Mouse (Mus musculus) ovary, postnatal 36 days (tissue): ENCODE results near the gene Isx.

ENCODE experiments used
- DNase-seq: peaks from one replicate; pipeline ENCODE4 v3.0.0; 2022; ENCODE audit warnings: low spot score, mixed read lengths

Isx gene

DNA sequence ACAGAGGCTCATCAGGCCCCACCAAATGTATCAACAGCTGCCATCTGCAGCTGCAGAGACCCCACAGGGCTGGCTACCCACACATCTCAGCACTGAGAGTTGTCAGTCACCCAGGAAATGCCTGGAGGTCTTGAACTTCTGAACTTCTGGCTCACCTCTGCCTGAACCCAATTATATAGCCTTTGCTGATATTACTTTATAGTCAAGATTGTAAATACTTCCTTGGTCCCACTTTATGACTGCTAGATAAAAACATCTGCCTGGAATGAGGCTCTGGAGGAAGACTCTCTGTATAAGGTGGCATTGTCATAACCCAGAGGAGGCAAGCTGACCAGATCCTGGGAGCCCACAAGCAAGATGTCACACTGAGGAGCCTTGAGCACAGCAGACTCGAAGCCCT, 28.8 kb downstream of the Isx start:
- DNase-seq, result no peak

DNA sequence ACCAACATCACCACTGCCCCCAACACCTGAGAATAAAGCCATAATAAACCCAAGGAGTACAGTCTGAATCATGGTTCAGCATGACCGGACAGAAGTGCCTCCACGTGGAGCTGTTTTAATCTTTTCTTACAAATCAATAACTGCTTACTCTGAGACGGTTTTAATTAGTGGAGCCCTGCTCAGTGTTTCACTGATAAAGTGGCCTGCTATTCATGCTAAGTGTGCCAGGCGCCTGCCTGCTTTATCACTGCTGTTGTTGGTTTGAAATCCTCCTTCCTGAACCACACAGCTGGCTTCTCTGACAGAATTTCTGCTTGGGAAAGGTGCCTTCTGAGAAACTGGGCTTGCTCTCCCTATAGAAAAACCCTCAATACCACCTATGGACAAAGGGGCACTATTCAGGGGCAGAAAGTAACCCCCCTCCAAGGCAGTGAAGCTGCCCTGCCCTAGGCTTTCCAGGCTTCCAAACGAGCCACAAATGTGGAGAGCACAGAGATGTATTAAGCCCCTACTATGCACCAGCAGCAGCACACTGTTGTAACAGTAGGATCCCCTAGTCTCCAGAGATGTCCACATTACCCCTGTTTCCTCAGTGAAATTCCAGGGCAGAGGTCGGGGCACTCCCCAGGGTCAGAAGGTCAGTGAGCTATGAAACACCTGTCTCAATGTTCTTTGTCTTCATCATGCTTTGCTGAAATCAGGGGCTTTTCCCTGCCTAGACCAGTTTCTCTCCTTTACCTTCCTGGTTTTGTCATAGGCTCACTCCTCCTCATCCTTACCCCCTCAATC, 30.3 kb downstream of the Isx start:
- DNase-seq, result no peak

DNA sequence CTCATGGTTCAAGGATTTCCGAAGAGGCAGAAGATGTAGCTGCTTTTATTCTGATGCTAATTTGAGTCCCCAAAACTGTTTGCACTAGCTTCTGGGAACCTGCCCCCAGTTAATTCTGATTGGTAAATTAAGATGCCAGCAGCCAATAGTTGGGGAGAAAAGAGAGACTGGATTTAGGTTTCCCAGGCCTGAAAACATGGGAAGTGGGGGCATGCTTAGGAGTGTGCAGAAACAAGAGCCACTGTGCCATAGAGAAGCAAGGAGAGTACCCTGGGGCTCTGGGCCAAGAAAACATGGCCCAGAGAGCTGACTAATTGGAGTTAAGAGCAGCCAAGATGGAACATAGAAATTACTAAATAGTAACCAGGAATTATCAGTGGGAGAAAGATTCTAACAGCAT, 33.4 kb downstream of the Isx start:
- no peak for DNase-seq

DNA sequence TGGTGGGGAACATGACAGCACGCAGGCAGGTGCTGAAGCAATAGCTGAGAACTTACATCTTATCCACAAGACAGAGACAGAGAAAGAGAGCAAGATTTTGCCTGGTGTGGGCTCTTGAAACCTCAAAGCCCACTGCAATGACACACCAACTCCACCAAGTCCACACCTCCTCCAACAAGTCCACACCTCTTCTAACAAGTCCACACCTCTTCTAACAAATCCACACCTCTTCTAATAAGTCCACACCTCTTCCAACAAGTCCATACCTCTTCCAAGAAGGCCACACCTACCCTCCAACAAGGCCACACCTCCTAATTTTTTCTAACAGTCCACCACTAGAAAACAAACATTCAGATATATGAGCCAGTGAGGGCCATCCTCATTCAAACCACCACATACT, 37.7 kb downstream of the Isx start:
- DNase-seq, result no peak

DNA sequence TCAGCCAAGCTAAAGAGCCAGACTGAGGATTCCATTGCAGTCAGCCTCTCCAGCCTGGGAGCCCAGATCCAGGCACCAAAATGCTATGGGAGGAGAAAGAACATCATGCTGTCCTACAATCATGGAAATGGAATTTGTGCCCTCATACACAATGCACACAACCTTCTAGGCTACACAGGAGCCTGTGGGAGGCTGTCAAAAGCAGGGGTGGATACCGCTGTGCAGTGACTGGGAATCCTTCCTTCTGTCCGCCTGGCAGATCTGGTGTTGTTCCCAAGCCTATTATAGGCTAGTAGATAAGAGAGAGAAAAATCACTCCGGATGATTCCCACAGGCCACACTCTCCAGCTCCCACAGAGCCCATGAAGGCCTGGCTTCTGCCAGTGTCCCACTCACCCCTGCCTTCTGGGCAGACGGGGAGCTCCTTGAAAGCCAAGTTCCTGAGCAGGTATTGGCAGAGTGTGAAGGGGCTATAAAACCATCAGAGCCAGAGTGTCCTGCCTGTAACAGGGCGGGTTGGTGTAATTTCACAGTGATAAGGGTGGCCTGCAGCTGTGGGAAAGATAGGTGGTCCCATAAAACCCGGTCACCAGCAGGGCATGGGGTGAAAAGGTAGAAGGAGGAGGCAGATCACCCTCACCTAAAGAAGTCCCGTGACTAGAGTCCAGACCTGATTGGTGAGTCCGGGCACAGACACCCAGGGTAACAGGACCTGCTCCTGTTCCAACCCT, 47.9 kb downstream of the Isx start:
- no peak for DNase-seq

DNA sequence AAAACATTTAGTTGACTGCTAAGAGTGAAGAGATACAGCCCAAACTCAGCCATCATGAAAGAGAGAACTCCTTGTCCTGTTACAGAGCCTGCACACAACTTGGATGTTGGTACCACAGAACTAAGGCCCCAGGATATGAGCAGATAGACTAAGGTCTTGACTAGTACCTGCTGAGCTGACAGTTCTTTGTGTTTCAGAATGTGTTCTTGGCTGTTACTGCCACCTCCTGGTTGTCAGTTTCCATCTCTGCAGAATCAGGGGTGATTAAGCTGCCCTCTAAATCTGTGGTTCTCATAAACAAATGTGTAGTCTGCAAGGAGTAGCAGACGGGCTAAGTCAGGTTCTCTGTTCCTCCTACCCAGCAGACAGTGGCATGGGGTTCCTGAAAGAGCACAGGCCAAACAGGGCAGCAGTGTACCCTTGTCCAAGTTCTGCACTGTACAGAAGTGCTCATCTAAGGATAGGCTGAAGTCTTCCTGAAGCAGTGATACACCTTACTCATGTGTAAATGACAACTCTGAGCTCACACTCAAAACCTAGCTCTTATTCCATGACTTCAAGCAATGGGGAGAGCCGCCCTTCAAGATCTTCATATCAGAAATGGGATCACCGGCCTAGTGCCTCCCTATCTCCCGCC, 49.0 kb downstream of the Isx start:
- DNase-seq, result no peak

DNA sequence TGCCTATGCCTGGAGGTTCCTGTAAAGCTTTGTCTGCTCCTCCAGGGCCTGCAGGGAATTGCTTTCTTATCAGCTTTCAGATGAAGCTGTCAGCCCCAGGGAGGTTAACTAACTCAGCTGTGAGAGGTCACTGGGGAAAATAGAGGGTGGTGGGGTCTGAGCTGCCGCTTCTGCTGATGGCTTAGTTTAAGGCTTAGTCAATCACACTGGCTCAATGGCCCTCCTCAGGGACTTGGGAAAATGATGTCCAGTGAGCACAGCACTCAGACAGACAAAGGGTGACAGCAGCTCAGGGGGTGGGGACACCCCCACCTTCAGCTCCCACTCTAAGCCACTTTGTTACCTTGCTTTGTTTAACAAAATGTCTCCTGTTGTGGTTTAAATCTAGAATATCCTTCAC, 55.0 kb downstream of the Isx start:
- DNase-seq, result no peak

DNA sequence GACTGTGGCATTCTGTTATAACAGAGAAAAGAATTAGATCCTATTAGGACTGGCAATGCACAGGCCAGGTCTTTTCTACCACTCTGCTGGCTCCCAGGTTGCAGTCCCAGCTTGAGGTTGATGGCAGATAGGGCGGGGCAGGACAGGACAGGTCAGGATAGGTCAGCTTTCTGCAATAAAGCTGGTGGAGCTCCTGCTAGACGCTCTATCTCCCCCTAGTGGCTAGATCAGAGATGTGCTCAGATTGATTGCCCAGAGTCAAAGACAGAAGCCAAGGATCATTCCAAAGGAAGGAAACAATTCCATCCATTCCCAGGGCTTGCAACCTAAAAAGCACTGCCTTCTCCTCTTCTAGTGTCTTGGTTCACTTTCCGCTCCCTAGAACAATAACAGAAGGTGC, 57.8 kb downstream of the Isx start:
- no peak for DNase-seq

DNA sequence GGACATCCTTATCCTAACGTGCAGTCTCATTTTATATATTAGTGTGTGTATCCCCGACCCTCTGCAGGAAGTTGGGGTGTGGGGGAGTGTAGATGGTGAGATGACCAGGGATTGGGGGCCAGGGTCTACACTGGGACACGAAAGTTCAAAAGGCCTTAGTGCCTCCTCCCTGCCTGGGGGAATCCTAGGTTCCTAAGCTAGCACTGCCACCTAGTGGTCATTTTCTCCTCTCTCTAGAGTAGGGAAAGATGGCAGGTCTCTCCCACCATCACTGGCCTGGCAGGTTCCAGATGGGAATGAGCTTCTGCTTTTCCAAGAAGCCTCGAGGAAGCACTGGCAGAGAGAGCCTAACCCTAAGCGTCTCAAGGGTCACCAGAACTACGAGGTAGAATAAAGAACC, 62.3 kb downstream of the Isx start:
- no peak for DNase-seq

DNA sequence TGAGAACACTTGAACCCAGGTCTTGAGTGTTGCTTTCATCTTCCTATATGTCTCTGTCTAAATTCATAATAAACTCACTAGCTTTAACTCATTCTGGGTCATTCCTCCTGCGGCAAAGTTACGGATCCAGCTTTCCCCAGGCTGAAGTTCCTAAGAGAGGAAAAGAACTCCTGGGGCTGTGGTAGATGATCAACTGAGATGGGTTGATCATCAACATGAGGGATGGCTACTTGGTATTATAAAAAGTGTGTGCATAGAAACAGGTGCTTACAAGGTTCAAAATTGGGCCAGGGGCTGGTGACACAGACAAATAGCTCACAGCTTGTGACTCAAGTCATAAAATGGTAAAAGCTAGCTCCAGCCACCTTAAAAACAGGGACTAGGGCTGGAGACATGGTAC, 63.7 kb downstream of the Isx start:
- DNase-seq, result no peak

DNA sequence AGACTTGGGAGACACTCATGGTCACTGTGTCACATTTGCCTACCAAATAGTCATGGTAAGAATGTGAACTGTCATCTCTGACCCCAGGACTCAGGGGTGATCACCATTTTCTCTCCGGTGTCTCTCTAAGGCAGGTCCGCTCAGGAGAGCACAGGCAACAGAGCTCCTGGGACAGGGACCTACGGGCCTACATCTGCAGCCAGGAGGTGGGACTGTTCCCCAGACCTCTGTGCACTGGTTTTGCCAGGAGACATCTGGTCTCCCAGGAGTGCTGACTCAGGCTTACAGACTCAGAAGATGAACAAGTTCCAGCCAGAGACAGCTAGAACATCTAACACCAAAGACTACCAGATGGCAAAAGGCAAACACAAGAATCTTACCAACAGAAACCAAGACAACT, 69.1 kb downstream of the Isx start:
- no peak for DNase-seq
